Mouse (Mus musculus): ENCODE data around the gene Sec31b. TPM values are rescaled to one million over a fixed set of nuclear protein-coding genes. Genes with fewer than 3 reads are reported as not detected.

The Sec31b gene
- polyA plus RNA-seq, 1 experiment from 2014 or later, result 0.54 TPM

DNA sequence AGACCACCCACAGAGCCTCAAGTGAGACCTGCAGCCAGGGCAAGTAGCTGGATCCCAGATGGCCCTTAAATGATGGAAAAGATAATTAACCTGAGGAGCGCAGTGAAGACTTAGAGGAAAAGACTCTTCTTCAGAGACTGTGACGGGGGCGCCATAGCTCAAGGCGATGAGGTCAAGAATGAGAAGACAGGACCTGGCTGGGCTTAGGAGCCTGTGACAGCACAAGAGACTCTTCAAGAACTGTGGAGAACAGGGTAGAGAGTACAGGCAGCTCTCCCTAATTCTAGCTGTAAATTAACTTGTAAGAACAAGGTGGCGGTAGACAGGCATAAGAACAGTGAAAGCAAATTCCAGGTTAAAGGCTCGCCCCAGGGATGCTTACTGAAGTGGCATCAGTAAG lies 43.7 kb downstream of the Sec31b start:
- Histone ChIP-seq H3K9ac (replicated peaks) (no peak overlapping the region), H3K9me3 (no peaks in the 10 kb centered on the region), H3K4me3 (no peak overlapping the region), H3K36me3 (no peaks in the 10 kb centered on the region), H3K4me2 (replicated peaks) (no peak overlapping the region), H3K4me1 (no peaks in the 10 kb centered on the region), H3K27ac (replicated peaks) (no peak overlapping the region), H3K27me3 (peaks cover 100% of the 10 kb centered on the region)
- WGBS, result 86% methylated on average over 6 of the region's 6 CpGs
- no peak for ATAC-seq (ENCODE audit: low FRiP score, low read depth)

DNA sequence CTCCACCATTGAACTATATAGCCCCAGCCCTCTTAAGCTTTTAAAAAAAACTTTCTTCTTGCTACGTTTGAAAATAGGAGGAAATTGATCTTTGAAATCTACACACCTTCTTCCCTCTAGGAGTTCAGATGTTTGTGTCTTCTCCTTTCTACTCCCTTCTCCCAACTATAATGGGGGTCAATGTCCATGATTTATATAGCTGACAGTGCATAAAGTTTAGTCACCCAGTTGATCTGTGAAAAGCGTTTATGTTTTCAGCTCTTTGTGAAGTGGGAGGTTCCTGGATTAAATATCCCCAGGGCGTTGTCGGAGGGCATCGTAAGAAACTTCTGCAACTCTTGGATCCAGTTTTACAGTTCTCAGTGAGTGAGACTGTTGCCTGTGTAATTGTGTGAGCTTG lies 45.4 kb downstream of the Sec31b start:
- Histone ChIP-seq H3K27me3 (peaks cover 100% of the 10 kb centered on the region), H3K27ac (replicated peaks) (no peak overlapping the region), H3K4me3 (no peak overlapping the region), H3K36me3 (no peaks in the 10 kb centered on the region), H3K9ac (replicated peaks) (no peak overlapping the region), H3K4me2 (replicated peaks) (no peak overlapping the region), H3K4me1 (no peaks in the 10 kb centered on the region), H3K9me3 (no peaks in the 10 kb centered on the region)
- 41% methylated on average over 5 of the region's 5 CpGs for WGBS
- no peak for ATAC-seq (ENCODE audit: low FRiP score, low read depth)

DNA sequence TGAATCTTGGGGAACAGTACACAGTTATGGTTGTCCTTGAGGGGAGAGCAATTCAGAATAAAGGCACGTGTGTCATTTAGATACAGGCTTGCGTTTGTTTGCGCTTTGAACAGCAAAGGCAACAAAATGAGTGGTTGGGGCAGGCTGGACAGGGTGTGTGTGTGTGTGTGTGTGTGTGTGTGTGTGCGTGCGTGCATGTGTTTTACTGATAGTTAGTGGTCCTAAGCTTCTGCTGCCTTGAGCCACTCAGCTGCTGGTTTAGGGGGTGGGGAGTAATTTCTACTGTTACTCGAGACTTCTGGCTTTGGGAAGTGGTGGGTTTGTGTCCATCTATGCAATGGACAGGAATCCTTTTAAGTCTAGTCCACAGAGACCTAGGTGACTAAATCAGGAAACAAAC lies 46.7 kb downstream of the Sec31b start:
- Histone ChIP-seq H3K9me3 (no peaks in the 10 kb centered on the region), H3K4me3 (no peak overlapping the region), H3K27ac (replicated peaks) (no peak overlapping the region), H3K4me2 (replicated peaks) (no peak overlapping the region), H3K4me1 (no peaks in the 10 kb centered on the region), H3K9ac (replicated peaks) (no peak overlapping the region), H3K27me3 (peaks cover 100% of the 10 kb centered on the region), H3K36me3 (no peaks in the 10 kb centered on the region)
- no peak for ATAC-seq (ENCODE audit: low FRiP score, low read depth)
- WGBS, result 64% methylated on average over 6 of the region's 6 CpGs

DNA sequence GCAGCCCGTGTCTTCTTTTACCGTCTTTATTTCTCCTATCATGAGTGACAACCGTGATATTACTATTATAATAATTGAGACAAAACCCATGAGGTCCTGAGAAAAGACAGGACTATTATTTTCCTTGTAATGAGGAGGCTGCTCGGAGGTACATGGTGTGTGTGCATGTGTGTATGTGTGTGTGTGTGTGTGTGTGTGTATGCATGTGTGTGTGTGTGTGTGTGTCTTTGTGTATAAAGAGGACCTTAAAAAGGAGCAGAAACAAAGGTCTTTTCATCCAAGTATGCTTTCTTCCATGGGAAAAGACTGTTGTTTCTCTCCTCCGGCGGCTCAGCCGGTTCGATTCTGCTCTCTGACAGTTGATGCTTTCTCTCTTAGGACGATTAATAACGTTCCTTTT lies 48.7 kb downstream of the Sec31b start:
- WGBS, result 38% methylated on average over 10 of the region's 10 CpGs
- Histone ChIP-seq H3K4me1 (peaks cover 6% of the 10 kb centered on the region), H3K9me3 (no peaks in the 10 kb centered on the region), H3K27ac (replicated peaks) (no peak overlapping the region), H3K4me3 (no peak overlapping the region), H3K36me3 (no peaks in the 10 kb centered on the region), H3K9ac (replicated peaks) (no peak overlapping the region), H3K27me3 (peaks cover 100% of the 10 kb centered on the region), H3K4me2 (replicated peaks) (no peak overlapping the region)
- ATAC-seq (ENCODE audit: low FRiP score, low read depth), result 0 out of 2 replicates have a peak, but pooled peaks have one; percentile 16

DNA sequence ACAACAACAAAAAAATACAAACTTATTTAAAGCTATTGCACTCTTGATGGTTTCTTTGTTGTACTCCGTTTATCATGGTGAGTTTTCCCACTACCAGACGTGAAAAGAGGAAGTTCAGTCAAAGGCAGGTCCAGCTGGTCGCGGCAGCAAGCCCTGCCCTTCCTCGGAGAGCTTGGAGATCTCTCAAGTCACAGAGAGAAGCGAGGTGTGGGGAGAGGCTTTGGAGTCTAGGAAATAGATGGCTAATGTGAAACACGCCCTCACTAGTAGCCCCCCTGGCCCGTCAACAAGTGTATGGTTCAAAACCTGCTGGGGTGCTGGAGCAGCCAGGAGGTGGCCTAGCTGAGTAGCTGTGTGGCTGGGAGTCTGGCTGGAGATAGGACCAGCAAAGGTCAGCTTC lies 49.2 kb downstream of the Sec31b start:
- whole genome bisulfite sequencing, result 57% methylated on average over 8 of the region's 8 CpGs

DNA sequence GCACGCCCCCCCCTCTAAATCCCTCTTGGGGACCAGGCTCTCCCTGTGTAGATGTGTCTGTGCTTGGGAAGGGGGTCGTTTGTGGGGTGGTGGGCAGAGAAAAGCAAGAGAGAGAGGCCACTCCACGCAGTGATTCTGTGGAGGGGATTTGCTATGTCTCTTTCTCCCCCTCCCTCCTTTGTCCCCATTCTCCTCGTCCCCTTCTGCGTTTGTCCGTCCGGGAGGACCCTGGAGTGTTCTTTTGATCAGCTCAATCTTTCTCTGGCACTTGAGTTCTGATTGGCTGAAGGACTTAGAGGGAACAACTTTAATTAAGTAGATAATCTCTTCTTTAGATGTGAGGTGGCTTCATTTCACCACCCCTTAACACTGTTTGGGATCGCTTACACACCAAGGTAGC lies 52.5 kb downstream of the Sec31b start, which contains the start of gene Wnt8b:
Wnt8b (plus strand) TSS at position 345 of the 400 bp plus-strand sequence.
- 7% methylated on average over 8 of the region's 8 CpGs for WGBS
- peak within 1 kb of the TSS; percentile 22; the same call in 1 of the 2 replicates for H3K4me2 ChIP-seq (replicated peaks)
- no peaks in the 10 kb centered on the region for H3K36me3 ChIP-seq
- H3K9ac ChIP-seq (replicated peaks), result no peak within 1 kb of the TSS
- H3K4me1 ChIP-seq, result peaks cover 6% of the 10 kb centered on the region
- H3K4me3 ChIP-seq, result peak within 1 kb of the TSS; percentile 27
- H3K27me3 ChIP-seq, result peaks cover 100% of the 10 kb centered on the region
- H3K27ac ChIP-seq (replicated peaks), result no peak within 1 kb of the TSS
- H3K9me3 ChIP-seq, result no peaks in the 10 kb centered on the region
- ATAC-seq (ENCODE audit: low FRiP score, low read depth), result no peak

More for the DNA sequence above, 49.2 kb downstream of the Sec31b start:
- Histone ChIP-seq H3K9me3 (no peaks in the 10 kb centered on the region), H3K9ac (replicated peaks) (no peak overlapping the region), H3K27me3 (peaks cover 100% of the 10 kb centered on the region), H3K27ac (replicated peaks) (no peak overlapping the region), H3K4me1 (peaks cover 6% of the 10 kb centered on the region), H3K4me2 (replicated peaks) (no peak overlapping the region), H3K36me3 (no peaks in the 10 kb centered on the region), H3K4me3 (no peak overlapping the region)
- peak; percentile 30; the same call in 1 of the 2 replicates for ATAC-seq (ENCODE audit: low FRiP score, low read depth)

DNA sequence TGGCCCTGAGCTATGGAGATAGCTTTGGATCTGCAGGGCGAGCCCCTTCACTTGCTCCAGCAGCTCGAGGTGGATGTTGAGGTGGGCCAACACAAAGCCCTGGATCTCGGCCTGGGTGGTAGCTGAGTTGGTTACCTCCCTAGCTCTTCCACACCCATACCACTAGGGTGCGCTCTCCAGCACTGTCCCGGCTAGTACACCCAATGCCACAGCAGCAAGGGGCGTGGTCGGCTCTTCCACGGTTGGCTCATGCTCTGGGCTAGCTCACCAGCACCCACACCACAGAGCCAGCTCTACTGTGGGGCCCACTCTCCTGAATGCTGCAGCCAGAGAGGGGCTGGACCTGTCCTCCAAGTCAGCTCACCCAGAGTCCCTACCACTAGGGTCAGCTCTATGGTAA lies 58.4 kb downstream of the Sec31b start:
- Histone ChIP-seq H3K9me3 (no peaks in the 10 kb centered on the region), H3K27ac (replicated peaks) (no peak overlapping the region), H3K36me3 (no peaks in the 10 kb centered on the region), H3K27me3 (peaks cover 75% of the 10 kb centered on the region), H3K4me1 (no peaks in the 10 kb centered on the region), H3K4me2 (replicated peaks) (no peak overlapping the region), H3K4me3 (no peak overlapping the region), H3K9ac (replicated peaks) (no peak overlapping the region)
- 8% methylated on average over 8 of the region's 8 CpGs for WGBS
- no peak for ATAC-seq (ENCODE audit: low FRiP score, low read depth)

DNA sequence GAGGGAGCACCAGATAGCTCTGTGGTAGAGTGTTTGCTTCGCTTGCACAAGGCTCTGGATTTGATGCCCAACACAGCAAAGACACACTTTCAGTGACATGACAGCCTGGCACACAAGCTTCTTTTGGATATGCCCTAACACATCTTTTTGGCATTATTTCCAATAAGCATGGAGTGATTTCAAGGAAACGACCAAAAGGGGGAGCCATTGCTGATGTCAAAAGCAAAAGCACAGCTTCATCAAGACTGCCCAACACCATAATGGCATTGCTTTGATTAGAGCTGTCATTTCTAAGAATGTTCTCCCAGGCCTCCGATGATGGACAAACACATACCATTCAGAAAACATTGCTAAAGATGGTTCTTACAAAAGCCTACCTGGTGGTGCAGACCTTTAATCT lies 69.1 kb downstream of the Sec31b start:
- no peak overlapping the region for H3K4me3 ChIP-seq
- ATAC-seq (ENCODE audit: low FRiP score, low read depth), result no peak
- H3K9ac ChIP-seq (replicated peaks), result no peak overlapping the region
- 57% methylated on average over 3 of the region's 3 CpGs for WGBS
- H3K36me3 ChIP-seq, result no peaks in the 10 kb centered on the region
- no peaks in the 10 kb centered on the region for H3K9me3 ChIP-seq
- H3K4me2 ChIP-seq (replicated peaks), result no peak overlapping the region
- H3K27ac ChIP-seq (replicated peaks), result no peak overlapping the region
- no peaks in the 10 kb centered on the region for H3K4me1 ChIP-seq
- H3K27me3 ChIP-seq, result peaks cover 51% of the 10 kb centered on the region

DNA sequence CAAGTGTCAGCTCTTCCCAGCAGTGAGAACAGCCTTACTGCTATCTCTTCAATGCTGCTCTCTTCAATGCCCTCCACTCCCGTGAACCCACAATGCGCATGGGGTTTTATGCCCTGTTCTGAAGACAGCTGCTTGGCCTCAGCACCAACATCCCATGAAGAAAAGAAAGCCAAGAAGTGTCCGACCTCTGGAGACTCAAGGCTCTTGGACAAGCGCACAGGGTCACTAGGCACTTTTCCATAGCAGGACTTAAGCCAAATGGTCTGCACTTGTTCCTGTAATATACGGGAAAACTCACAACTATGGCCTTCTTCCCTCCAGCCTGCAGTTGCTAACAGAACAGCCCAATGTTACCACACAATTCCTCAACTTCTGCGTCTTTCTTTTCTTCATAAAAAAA lies 70.4 kb downstream of the Sec31b start:
- no peaks in the 10 kb centered on the region for H3K36me3 ChIP-seq
- WGBS, result 87% methylated on average over 6 of the region's 6 CpGs
- H3K9me3 ChIP-seq, result no peaks in the 10 kb centered on the region
- H3K4me2 ChIP-seq (replicated peaks), result no peak overlapping the region
- H3K4me1 ChIP-seq, result no peaks in the 10 kb centered on the region
- peaks cover 51% of the 10 kb centered on the region for H3K27me3 ChIP-seq
- ATAC-seq (ENCODE audit: low FRiP score, low read depth), result no peak
- H3K9ac ChIP-seq (replicated peaks), result no peak overlapping the region
- no peak overlapping the region for H3K4me3 ChIP-seq
- no peak overlapping the region for H3K27ac ChIP-seq (replicated peaks)

DNA sequence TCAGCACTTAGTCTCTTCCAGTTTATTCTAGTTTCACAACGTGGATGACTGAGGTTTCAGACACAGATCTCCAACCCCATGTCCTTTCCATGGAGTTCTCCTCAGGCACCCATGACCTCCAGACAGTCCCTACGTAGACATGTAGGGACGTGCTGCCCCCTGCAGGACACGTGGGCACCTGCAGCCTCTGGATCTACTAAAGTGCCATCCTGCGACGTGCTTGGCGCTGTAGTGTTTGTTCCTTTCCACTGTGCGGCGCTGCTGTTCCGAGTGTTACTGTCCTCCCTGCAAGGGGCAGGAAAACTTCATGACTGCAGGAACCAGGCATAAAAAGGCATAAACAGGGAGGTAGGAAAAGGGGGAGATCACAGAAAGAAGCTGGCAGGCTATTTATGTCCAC lies 71.5 kb downstream of the Sec31b start:
- Histone ChIP-seq H3K4me2 (replicated peaks) (no peak overlapping the region), H3K4me1 (no peaks in the 10 kb centered on the region), H3K9me3 (no peaks in the 10 kb centered on the region), H3K27me3 (peaks cover 47% of the 10 kb centered on the region), H3K36me3 (no peaks in the 10 kb centered on the region), H3K4me3 (no peak overlapping the region), H3K9ac (replicated peaks) (no peak overlapping the region), H3K27ac (replicated peaks) (no peak overlapping the region)
- 3% methylated on average over 10 of the region's 10 CpGs for WGBS
- no peak for ATAC-seq (ENCODE audit: low FRiP score, low read depth)

Other genes with a start within 250 kb of the Sec31b start
- 0.10 and 0.11 TPM in 2 replicates for gene Scd4, start 212.8 kb downstream of the Sec31b start, polyA plus RNA-seq (2016; fragmentation: Nextera tagmentation; extraction: Ambion mirVana)
- 11.1 and 11.9 TPM in 2 replicates for gene Scd1, start 138.0 kb downstream of the Sec31b start, polyA plus RNA-seq (2016; fragmentation: Nextera tagmentation; extraction: Ambion mirVana)
- 11.3 and 11.6 TPM in 2 replicates for gene Wnt8b, start 52.4 kb downstream of the Sec31b start, polyA plus RNA-seq (2016; fragmentation: Nextera tagmentation; extraction: Ambion mirVana)
- gene Gm20538, start 7.0 kb upstream of the Sec31b start, polyA plus RNA-seq (2016; fragmentation: Nextera tagmentation; extraction: Ambion mirVana), result not detected in 2 replicates
- gene Ndufb8, start 9.6 kb upstream of the Sec31b start, polyA plus RNA-seq (2016; fragmentation: Nextera tagmentation; extraction: Ambion mirVana), result 436 and 439 TPM in 2 replicates
- 43.5 and 45.6 TPM in 2 replicates for gene Hif1an, start 17.0 kb upstream of the Sec31b start, polyA plus RNA-seq (2016; fragmentation: Nextera tagmentation; extraction: Ambion mirVana)
- gene Pax2, start 210.2 kb upstream of the Sec31b start, polyA plus RNA-seq (2016; fragmentation: Nextera tagmentation; extraction: Ambion mirVana), result 0.32 and 0.33 TPM in 2 replicates